Mouse (Mus musculus) hindbrain, embryonic 13.5 days (tissue): Measurements from ENCODE around the gene Rpl7a. TPM values are rescaled to one million over a fixed set of nuclear protein-coding genes. Genes with fewer than 3 reads are reported as not detected.

Experiments
- ATAC-seq: fragments of 200-750 bp; cut with Nextera tagmentation; 2 replicates; pipeline ENCODE4 v1.8.0; 2017; ENCODE audit warnings: moderate TSS enrichment; ENCODE audit not compliant: low FRiP score
- H3K27ac ChIP-seq: fragments of 300-500 bp; sonication (generic); 2 replicates; pipeline ENCODE4 v1.5.1; 2015; ENCODE audit warnings: inconsistent platforms, mild to moderate bottlenecking, moderate library complexity
- H3K27me3 ChIP-seq: fragments of 300-500 bp; sonication (generic); 2 replicates; pipeline ENCODE4 v1.6.1; 2015; ENCODE audit warnings: mild to moderate bottlenecking, inconsistent platforms
- H3K36me3 ChIP-seq: fragments of 300-500 bp; sonication (generic); 2 replicates; pipeline ENCODE4 v1.6.1; 2015; ENCODE audit warnings: mild to moderate bottlenecking, inconsistent platforms
- H3K4me1 ChIP-seq: fragments of 300-500 bp; sonication (generic); replicated peaks from 2 replicates; pipeline ENCODE4 v1.6.1; 2015; ENCODE audit warnings: inconsistent platforms
- H3K4me2 ChIP-seq: fragments of 300-500 bp; sonication (generic); 2 replicates; pipeline ENCODE4 v1.6.1; 2015; ENCODE audit warnings: inconsistent platforms, mild to moderate bottlenecking, moderate library complexity
- H3K4me3 ChIP-seq: fragments of 300-500 bp; sonication (generic); 2 replicates; pipeline ENCODE4 v1.5.1; 2015; ENCODE audit warnings: mild to moderate bottlenecking, inconsistent platforms
- H3K9ac ChIP-seq: fragments of 300-500 bp; sonication (generic); 2 replicates; pipeline ENCODE4 v1.6.1; 2015; ENCODE audit warnings: mild to moderate bottlenecking, inconsistent platforms
- H3K9me3 ChIP-seq: fragments of 300-500 bp; sonication (generic); 2 replicates; pipeline ENCODE4 v1.6.1; 2016; ENCODE audit warnings: inconsistent platforms
- WGBS: fragments of 180-500 bp; shearing (Covaris S2); methylation state at CpG from one replicate; pipeline ENCODE4 v1.1.7; 2015; 5-methylcytosine and 5-hydroxymethylcytosine counted together
- polyA plus RNA-seq: library from polyadenylated mRNA; unstranded; fragments of >200 nt; fragmentation: Nextera tagmentation; extraction: Ambion mirVana; gene quantifications from 2 replicates; pipeline ENCODE4 v1.2.1, GENCODE M21; 2015

Rpl7a gene
- polyA plus RNA-seq, 1 experiment from 2014 or later = 509 TPM

GRCm38 (mm10) chr2:26919684-26920083, 9.1 kb downstream of the Rpl7a start:
- Histone ChIP-seq H3K4me1 (peaks cover 32% of the 10 kb centered on the region), H3K4me2 (no peak overlapping the region), H3K27ac (no peak overlapping the region), H3K36me3 (peaks cover 73% of the 10 kb centered on the region), H3K9me3 (no peaks in the 10 kb centered on the region), H3K27me3 (no peaks in the 10 kb centered on the region), H3K9ac (no peak overlapping the region), H3K4me3 (no peak overlapping the region)
- ATAC-seq = no peak
- WGBS = 89% methylated on average over 3 of the region's 3 CpGs

DNA sequence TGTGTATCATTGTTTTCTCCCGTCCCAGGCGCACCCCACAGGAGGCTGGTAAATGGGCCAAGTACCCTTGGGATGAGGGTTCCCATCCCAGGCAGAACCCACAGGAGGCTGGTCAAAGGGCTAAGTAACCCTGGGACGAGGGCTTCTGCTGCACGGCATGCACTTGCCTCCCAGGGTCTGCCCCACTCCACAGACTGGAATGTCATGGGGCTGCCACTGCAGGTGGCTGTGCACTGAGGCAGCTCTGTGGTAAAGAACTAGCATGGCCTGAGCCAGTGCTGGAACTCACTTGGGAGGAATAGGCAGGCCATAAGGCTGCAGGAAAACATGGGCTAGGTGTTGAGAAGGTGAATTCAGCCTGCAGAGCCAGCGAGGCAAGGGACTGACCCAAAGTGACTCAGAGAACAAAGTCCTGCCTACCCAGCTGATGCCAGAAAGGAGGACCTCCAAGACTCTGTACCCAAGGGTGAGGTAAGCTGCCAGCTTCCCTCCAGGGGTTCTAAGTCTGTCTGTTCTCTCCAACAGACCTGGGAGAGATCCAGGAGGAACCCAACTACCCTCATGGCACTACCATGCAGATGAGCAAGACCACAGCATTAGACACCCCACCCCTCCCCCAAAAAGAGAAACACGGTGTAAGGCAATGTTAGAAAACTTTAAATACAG, 9.8 kb downstream of the Rpl7a start:
- Histone ChIP-seq H3K4me3 (no peak overlapping the region), H3K4me2 (no peak overlapping the region), H3K9ac (no peak overlapping the region), H3K27ac (no peak overlapping the region), H3K4me1 (peaks cover 25% of the 10 kb centered on the region), H3K27me3 (no peaks in the 10 kb centered on the region), H3K36me3 (peaks cover 78% of the 10 kb centered on the region), H3K9me3 (no peaks in the 10 kb centered on the region)
- 89% methylated on average over 6 of the region's 6 CpGs for WGBS
- ATAC-seq = no peak

DNA sequence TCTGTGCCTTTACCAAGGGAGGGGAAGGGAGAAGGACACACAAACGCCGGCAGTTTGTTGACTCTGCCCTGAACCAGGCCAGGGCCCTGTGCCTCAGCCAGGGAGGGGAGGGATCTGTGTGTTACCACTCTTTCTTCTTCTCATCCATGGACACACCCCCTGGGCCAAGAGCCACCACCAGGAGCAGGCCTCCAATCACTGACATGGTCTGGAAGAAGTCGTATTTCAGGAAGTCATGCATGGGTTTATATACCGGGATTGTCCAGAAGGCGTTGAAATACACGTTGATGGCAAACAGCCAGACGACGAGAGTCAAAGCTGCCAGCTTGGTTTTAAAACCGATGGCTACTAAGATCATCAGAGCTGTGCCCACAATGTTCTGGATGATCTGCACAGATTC, 11.2 kb downstream of the Rpl7a start:
- H3K9me3 ChIP-seq = no peaks in the 10 kb centered on the region
- no peak overlapping the region for H3K4me3 ChIP-seq
- no peak overlapping the region for H3K9ac ChIP-seq
- peaks cover 92% of the 10 kb centered on the region for H3K36me3 ChIP-seq
- H3K4me2 ChIP-seq = no peak overlapping the region
- H3K4me1 ChIP-seq = peaks cover 18% of the 10 kb centered on the region
- no peaks in the 10 kb centered on the region for H3K27me3 ChIP-seq
- 87% methylated on average over 9 of the region's 9 CpGs for WGBS
- H3K27ac ChIP-seq = no peak overlapping the region
- ATAC-seq = no peak

GRCm38 (mm10) chr2:26927745-26928476, 17.3 kb downstream of the Rpl7a start:
- Histone ChIP-seq H3K36me3 (peaks cover 78% of the 10 kb centered on the region), H3K4me1 (peaks cover 35% of the 10 kb centered on the region), H3K4me2 (no peak overlapping the region), H3K27ac (no peak overlapping the region), H3K9ac (no peak overlapping the region; the same call in 1 of the 2 replicates), H3K9me3 (no peaks in the 10 kb centered on the region), H3K27me3 (no peaks in the 10 kb centered on the region), H3K4me3 (no peak overlapping the region)
- ATAC-seq = no peak
- 93% methylated on average over 6 of the region's 6 CpGs for WGBS

DNA sequence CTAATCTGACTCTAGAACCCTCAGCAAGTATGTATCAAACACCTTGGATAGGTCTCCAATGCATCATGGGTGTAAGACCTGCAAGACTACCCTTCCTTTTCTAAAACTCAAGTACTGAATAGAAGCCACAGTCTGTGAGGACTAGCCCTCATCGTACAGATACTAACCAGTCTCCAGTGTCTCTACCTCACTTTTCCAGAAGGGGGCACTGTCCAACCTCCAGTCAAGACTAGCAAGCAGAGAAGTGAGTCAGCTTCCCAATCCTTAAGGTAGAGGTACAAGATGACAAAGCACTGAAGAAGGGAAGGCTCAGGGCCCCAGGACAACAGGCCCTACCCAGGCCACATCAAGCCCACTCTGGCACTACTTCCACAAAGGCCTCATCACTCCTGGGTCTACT, 19.8 kb downstream of the Rpl7a start:
- Histone ChIP-seq H3K27me3 (no peaks in the 10 kb centered on the region), H3K9me3 (no peaks in the 10 kb centered on the region), H3K27ac (no peak overlapping the region), H3K4me1 (peaks cover 35% of the 10 kb centered on the region), H3K9ac (peak overlapping the region; percentile 97; the same call in 1 of the 2 replicates), H3K4me2 (no peak overlapping the region), H3K4me3 (no peak overlapping the region), H3K36me3 (peaks cover 54% of the 10 kb centered on the region)
- 29% methylated on average over 1 of the region's 1 CpGs for WGBS
- ATAC-seq = no peak

DNA sequence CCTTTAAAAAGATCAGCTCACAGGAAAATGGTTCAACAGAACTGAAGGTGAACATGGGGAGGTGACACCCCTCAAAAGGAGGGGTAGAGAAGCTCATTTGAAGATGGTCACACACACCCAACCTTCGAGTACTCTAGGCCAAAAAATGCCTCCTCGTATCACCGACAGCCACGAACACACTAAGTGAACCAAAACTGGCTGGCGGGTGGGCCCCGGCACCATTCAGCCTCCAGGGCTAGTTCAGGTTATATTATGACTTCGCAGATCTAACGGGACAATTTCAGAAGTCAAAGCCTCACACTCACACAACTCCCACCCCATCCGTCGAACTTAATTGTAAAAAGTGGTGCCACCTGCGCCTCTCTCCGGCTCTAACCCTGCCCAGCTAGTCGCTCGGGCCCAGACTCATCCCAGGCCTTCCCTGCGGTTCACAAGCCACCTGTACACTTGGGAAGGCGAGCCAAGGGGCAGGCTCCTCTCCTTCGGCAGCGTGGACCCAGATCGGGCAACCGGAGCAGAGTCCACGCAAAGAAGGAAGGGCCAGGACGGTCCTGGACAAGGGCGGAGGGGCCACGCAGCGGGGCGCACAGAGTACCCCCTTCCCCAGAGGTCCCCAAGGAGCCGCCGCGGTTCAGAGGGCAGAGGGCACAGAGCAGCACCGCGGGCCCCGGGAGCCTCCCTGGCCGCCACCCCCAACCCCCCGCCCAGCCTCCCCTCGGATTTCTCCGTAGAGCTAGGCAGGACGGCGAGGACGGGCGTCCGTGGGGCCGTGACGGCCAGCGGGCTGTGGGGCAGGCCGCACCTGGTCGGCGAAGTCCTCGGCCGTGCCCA, 22.1 kb downstream of the Rpl7a start:
- Histone ChIP-seq H3K27ac (peak overlapping the region; percentile 88), H3K9ac (peak overlapping the region; percentile 97), H3K9me3 (no peaks in the 10 kb centered on the region), H3K36me3 (peaks cover 32% of the 10 kb centered on the region), H3K4me3 (peak overlapping the region; percentile 96), H3K4me1 (peaks cover 33% of the 10 kb centered on the region), H3K27me3 (no peaks in the 10 kb centered on the region), H3K4me2 (peak overlapping the region; percentile 89)
- ATAC-seq = no peak; the same call in 1 of the 2 replicates
- WGBS = 4% methylated on average over 44 of the region's 49 CpGs

DNA sequence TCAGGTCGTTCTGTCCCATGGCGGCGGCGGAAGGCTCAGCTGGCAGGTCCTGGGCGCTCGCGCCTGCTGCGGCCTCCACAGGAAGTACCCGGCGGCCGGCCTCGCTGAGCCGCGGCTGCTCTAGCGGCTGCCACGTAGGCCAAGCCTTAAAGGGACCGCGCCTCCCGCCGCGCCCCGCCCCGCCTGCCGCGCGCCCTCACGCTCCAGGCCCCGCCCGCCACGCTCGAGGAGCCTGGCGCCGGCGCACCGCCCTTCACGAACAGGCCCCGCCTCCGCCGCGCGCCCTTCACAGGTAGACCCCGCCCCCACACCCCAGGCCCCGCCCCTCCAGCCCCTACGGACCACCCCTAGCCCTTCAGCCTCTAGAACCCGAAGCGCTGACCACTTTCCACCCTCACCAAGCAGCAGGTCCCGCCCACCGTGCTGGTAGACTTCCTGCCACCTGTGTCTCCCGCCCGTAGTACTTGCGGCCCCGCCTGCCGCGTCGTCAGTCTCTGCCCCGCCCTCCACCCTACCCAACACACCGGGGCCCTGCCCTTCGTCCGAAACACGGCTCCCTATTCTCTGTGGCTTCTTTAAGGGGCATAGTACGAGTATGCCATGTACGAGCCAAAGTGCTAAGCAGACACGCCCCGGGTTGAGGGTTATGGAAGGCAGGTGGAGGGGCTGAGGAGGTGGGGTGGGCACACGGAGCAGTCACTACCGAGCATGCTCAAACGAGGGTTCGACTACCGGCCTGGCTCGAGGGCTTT, 22.9 kb downstream of the Rpl7a start, which contains the start of the genes Surf4 and Stkld1:
Gene Surf4, minus strand, starts transcription at position 625 of the 752 bp plus-strand sequence.
Gene Stkld1, plus strand, starts transcription at position 744 of the 752 bp plus-strand sequence.
- H3K9ac ChIP-seq = peak within 1 kb of the TSS; percentile 97
- H3K4me3 ChIP-seq = peak within 1 kb of the TSS; percentile 96
- H3K27me3 ChIP-seq = no peaks in the 10 kb centered on the region
- ATAC-seq = peak; percentile 95
- WGBS = 1% methylated on average over 61 of the region's 70 CpGs
- H3K4me2 ChIP-seq = peak within 1 kb of the TSS; percentile 89
- H3K27ac ChIP-seq = peak within 1 kb of the TSS; percentile 88
- no peaks in the 10 kb centered on the region for H3K9me3 ChIP-seq
- peaks cover 30% of the 10 kb centered on the region for H3K4me1 ChIP-seq
- peaks cover 25% of the 10 kb centered on the region for H3K36me3 ChIP-seq

DNA sequence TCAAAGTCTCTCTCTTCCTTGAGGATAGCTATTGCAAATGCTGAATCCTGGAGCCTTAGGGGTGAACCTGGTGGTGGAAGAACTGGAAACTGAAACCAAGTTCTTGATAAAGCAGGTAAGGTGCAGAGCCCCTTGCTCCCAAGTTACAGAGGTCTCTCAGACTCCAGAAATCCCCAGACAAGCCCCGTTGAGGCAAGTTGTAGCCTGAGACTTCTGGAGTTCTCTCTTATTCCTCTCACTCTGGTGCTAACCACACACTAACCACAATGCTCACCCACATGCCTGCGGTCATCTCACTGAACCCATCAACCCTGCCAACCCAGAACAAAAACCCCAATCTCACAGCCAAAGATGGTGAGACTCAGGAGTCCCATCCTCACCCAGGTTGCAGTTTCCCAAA, 24.7 kb downstream of the Rpl7a start:
- H3K27me3 ChIP-seq = no peaks in the 10 kb centered on the region
- H3K4me1 ChIP-seq = peaks cover 24% of the 10 kb centered on the region
- H3K4me2 ChIP-seq = no peak overlapping the region
- WGBS = 85% methylated on average over 2 of the region's 2 CpGs
- no peak overlapping the region for H3K27ac ChIP-seq
- no peak for ATAC-seq
- H3K36me3 ChIP-seq = peaks cover 10% of the 10 kb centered on the region
- H3K4me3 ChIP-seq = no peak overlapping the region
- H3K9ac ChIP-seq = no peak overlapping the region
- H3K9me3 ChIP-seq = no peaks in the 10 kb centered on the region

DNA sequence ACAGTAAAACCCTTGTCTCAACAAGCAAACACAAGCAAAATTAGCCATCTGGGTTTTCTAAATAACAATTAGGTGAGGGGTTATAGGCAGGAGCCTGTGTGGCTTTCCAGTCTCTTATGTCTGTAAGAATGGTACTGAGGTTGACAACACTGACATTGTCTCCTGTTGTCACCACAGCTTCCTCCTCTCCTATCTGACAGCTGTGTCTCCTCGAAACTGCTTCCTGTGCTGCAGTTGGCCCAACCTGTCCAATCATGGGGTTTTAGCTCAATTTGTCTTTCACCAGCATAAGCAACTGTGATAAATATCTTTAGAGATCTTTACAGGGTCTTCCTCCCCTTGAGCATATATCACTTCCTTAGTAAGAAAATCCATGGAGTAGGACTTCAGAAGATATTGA, 25.9 kb downstream of the Rpl7a start:
- no peaks in the 10 kb centered on the region for H3K27me3 ChIP-seq
- peaks cover 12% of the 10 kb centered on the region for H3K4me1 ChIP-seq
- no peaks in the 10 kb centered on the region for H3K36me3 ChIP-seq
- 69% methylated on average over 1 of the region's 1 CpGs for WGBS
- no peak overlapping the region for H3K4me3 ChIP-seq
- no peaks in the 10 kb centered on the region for H3K9me3 ChIP-seq
- H3K9ac ChIP-seq = no peak overlapping the region
- ATAC-seq = no peak
- H3K27ac ChIP-seq = no peak overlapping the region
- H3K4me2 ChIP-seq = no peak overlapping the region

DNA sequence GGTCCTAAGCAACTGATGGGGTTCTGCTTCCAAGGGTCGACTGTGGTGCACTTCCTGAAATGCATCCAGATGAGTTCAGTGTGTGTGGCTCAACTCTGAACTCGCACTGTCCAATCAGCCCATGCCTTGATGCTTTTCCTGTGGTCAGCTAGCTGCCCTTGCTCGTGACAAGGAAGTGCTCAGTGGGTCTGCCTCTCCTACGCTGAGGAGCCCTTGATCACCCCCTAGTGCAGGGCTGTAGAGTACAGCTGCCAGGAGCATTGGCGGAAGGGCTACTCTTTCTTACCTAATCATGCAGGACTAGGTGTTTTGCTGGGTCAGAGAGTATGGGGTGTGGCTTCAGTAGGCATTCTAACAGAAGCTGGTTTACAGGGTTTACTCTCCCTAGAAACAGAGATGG, 31.0 kb downstream of the Rpl7a start:
- H3K9me3 ChIP-seq = no peaks in the 10 kb centered on the region
- H3K4me1 ChIP-seq = no peaks in the 10 kb centered on the region
- H3K4me3 ChIP-seq = no peak overlapping the region
- no peak overlapping the region for H3K9ac ChIP-seq
- ATAC-seq = no peak
- H3K4me2 ChIP-seq = no peak overlapping the region
- peaks cover 2% of the 10 kb centered on the region for H3K36me3 ChIP-seq
- no peaks in the 10 kb centered on the region for H3K27me3 ChIP-seq
- WGBS = 43% methylated on average over 5 of the region's 5 CpGs
- no peak overlapping the region for H3K27ac ChIP-seq

- H3K4me2 ChIP-seq = no peak overlapping the region
- H3K27ac ChIP-seq = no peak overlapping the region
- no peak for ATAC-seq
- H3K9me3 ChIP-seq = no peaks in the 10 kb centered on the region
- no peaks in the 10 kb centered on the region for H3K27me3 ChIP-seq
- H3K4me3 ChIP-seq = no peak overlapping the region
- WGBS = 89% methylated on average over 3 of the region's 3 CpGs
- no peaks in the 10 kb centered on the region for H3K4me1 ChIP-seq
- no peak overlapping the region for H3K9ac ChIP-seq
- H3K36me3 ChIP-seq = peaks cover 10% of the 10 kb centered on the region
Observed at GRCm38 (mm10) chr2:26943253-26943652, 32.7 kb downstream of the Rpl7a start.
